Mouse (Mus musculus) left cerebral cortex, adult 2 months (tissue): ENCODE results near the gene Pdik1l. TPM values are rescaled to one million over a fixed set of nuclear protein-coding genes. Genes with fewer than 3 reads are reported as not detected.
"Not testable (repeated sequence)": the region's sequence is repeated elsewhere in the genome, so short reads cannot be mapped to it uniquely, and the experiment has no call there.

Source experiments
- DNase-seq, 2 experiments: peaks; one replicate each; pipeline ENCODE4 v3.0.0; 2021 to 2022; ENCODE audit warnings: low spot score in 2 of 2, mixed read lengths in 1 of 2; ENCODE audit errors: extremely low spot score in 1 of 2
- H3K27ac ChIP-seq: fragments of 200-600 bp; 2 replicates; pipeline ENCODE4 v1.8.1; 2022
- H3K4me3 ChIP-seq: fragments of 200-600 bp; 2 replicates; pipeline ENCODE4 v1.8.1; 2022
- CTCF ChIP-seq: fragments of 200-600 bp; IDR thresholded peaks from 2 replicates; pipeline ENCODE4 v1.8.1; 2022; ENCODE audit warnings: antibody characterized with exemption, mild to moderate bottlenecking, moderate library complexity
- intact Hi-C: fragments of 180-260 bp; cut with DNase I; formaldehyde crosslinking; loops from one replicate; pipeline ENCODE4 v1.15.1; 2025
- total RNA-seq, 2 experiments: library from RNA; stranded (reverse); gene quantifications; 2 replicates each; pipeline ENCODE4 v1.2.3; 2021

Pdik1l gene
- total RNA-seq, 2 experiments from 2014 or later, result 17.5 to 20.4 TPM

- Histone ChIP-seq H3K4me3 (no peak overlapping the region), H3K27ac (no peak overlapping the region)
- intact Hi-C loops, result no loop called here
- TF ChIP-seq CTCF, result no peak
- no peak for DNase-seq
Measured at GRCm38 (mm10) chr4:134297369-134297768, 9.7 kb upstream of the Pdik1l start.

- DNase-seq, result no peak
- no peak; the same call in 1 of the 2 replicates for TF ChIP-seq CTCF
- Histone ChIP-seq H3K27ac (no peak overlapping the region), H3K4me3 (no peak overlapping the region)
- intact Hi-C loops, result no loop called here
Measured at GRCm38 (mm10) chr4:134296523-134296922, 8.8 kb upstream of the Pdik1l start.

- DNase-seq, H3K4me3 ChIP-seq, H3K27ac ChIP-seq, intact Hi-C loops: not testable (repeated sequence)
Measured at GRCm38 (mm10) chr4:134296096-134296495, 8.4 kb upstream of the Pdik1l start.

- no peak for DNase-seq
- no peak for TF ChIP-seq CTCF
- intact Hi-C loops, result loop anchor here (2.0 kb wide), 1 partner anchor 45 kb away; no protein-coding TSS in a partner anchor
- Histone ChIP-seq H3K27ac (no peak overlapping the region), H3K4me3 (no peak overlapping the region)
Measured at GRCm38 (mm10) chr4:134293692-134294163, 6.0 kb upstream of the Pdik1l start.

- no peak overlapping the region for H3K4me3 ChIP-seq
- H3K27ac ChIP-seq, result no peak overlapping the region
- no peak for TF ChIP-seq CTCF
- intact Hi-C loops, result loop anchor here (2.0 kb wide), 1 partner anchor 44 kb away; no protein-coding TSS in a partner anchor
- DNase-seq, result no peak
Measured at GRCm38 (mm10) chr4:134293061-134293691, 5.5 kb upstream of the Pdik1l start.

GRCm38 (mm10) chr4:134292067-134292466, 4.4 kb upstream of the Pdik1l start:
- peak; percentile 65 to 80 for DNase-seq
- Histone ChIP-seq H3K27ac (no peak overlapping the region), H3K4me3 (no peak overlapping the region)
- TF ChIP-seq CTCF, result peak; percentile 87
- intact Hi-C loops, result loop anchor here (2.0 kb wide), 1 partner anchor 43 kb away; no protein-coding TSS in a partner anchor

DNA sequence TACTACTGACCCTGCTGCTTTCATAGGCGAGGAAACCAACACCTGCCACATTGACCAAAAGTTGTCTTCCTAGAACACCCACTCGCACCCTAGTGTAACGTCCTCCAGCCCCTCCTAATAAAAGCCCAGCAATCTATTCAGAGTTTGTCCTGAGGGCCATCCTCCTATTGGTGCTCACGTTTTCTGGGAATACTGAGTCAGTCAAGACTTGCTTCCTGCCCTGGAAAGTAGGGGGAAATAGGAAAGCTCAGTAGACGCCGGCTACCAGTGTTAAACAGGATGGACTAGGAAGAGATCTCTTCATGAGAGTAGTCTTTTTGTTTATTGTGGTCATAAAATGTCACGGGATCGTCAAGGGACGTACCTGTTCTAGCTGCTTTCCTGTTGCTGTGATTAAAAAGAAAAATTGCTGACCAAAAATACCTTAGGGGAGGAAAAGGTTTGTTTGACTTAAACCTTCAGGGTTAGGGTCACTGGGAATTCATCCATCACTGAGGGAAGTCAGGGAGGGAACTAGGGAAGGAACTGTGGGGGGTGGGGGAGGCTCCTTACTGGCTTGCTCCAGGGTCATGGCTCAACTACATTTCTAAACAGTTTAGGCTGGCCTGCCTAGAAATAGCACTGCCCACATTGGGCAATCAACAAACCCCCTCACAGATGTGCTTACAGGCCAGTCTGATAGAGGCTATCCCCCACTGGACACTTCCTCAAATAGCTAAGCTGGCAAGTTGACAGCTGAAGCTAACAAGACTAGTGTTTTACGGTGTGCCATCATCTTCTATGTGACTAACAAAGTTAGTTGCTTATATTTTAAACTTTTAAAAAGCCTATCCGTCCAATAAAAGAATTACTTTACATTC, 932 bp upstream of the Pdik1l start:
- no peak for DNase-seq
- Histone ChIP-seq H3K27ac (peak overlapping the region; percentile 96; the same call in 1 of the 2 replicates), H3K4me3 (peak overlapping the region; percentile 86)
- intact Hi-C loops, result loop anchor here (5.0 kb wide), 2 partner anchors 69 to 184 kb away; no protein-coding TSS in a partner anchor
- TF ChIP-seq CTCF, result no peak

DNA sequence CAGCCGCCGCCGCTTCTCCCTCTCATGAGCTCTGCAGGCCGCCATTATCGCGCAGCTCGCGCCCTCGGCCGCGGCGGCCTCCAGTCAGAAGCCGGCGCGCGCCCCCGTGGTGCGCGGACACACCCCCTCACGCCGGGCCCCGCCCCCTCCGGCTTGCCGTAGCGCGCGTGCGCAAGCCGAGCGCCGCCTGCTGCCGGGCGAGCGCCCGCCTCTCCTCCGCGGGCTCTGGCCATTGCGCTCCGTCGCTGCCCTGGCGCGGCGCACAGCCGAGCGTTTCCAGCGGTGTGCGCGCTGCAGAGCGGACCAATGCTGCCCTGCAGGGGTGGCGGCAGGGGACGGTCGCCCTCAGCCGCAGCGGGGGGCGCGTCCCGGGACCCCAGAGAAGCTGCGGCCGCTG, 529 bp downstream of the Pdik1l start:
- intact Hi-C loops, result loop anchor here (2.0 to 5.0 kb wide), 4 partner anchors 42 to 185 kb away; partner anchors contain the start of genes Cep85 and Zfp593
- peak overlapping the region; percentile 96 for H3K27ac ChIP-seq
- peak; percentile 98 to 99 for DNase-seq
- peak overlapping the region; percentile 86 for H3K4me3 ChIP-seq
- TF ChIP-seq CTCF, result peak; percentile 38

DNA sequence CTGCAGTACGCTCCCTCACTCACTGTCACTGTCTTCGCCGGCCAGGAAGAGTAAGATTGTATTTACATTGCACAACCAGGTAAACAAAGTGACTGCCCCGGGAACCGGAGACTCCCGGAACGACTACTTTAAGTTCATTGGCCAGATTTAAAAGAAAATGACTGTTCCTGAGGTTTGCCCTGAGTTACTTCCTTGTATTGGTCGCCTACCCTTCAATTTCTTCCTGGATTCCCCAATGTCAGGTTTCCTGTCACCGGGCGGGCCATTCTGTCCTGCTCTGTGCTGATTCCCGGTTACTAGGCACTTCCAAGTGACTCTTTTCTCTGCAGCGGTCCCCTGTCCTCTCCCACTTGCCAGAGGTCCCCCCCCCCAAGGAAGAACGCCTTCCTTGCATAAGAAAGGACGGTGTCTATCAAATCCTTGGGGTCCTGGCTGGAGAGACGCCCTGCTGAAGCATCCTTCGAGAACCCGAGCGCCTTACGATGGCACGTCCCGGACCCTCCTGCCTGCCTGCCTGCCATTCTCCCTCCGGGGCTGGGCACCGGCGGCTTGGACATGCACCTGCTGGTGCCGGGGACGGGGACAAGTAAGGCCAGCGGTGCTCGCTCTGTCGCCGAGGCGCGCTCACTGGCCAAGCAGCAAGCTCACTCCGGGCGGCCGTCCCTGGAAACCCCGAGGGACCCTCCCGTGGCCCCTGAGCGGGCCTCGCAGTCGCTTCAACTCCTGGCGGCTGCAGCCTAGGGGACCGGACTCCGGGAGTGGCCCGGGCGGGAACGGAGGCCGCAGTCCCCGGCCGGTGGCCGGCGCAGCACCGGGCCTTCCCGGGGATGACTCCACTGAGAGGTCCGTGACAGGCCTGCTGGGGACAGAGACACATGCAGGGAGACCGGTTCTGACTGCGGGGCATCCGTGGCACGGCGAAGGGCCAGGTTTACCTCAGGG, 1.2 kb downstream of the Pdik1l start:
- Histone ChIP-seq H3K27ac (peak overlapping the region; percentile 87), H3K4me3 (peak overlapping the region; percentile 86)
- intact Hi-C loops, result loop anchor here (2.0 to 5.0 kb wide), 4 partner anchors 42 to 186 kb away; partner anchors contain the start of genes Cep85 and Zfp593
- DNase-seq, result no peak
- TF ChIP-seq CTCF, result no peak

- Histone ChIP-seq H3K27ac (no peak overlapping the region), H3K4me3 (no peak overlapping the region)
- DNase-seq, result no peak
- no peak for TF ChIP-seq CTCF
- intact Hi-C loops, result loop anchor here (5.0 kb wide), 2 partner anchors 72 to 187 kb away; no protein-coding TSS in a partner anchor
Measured at GRCm38 (mm10) chr4:134284942-134285341, 2.8 kb downstream of the Pdik1l start.
